Mouse (Mus musculus): ENCODE data around the gene G6pc3. TPM values are rescaled to one million over a fixed set of nuclear protein-coding genes. Genes with fewer than 3 reads are reported as not detected.
"Not testable (repeated sequence)": the region's sequence is repeated elsewhere in the genome, so short reads cannot be mapped to it uniquely, and the experiment has no call there.

G6pc3 gene
- polyA plus RNA-seq, 1 experiment from 2014 or later: 33.3 TPM

- DNase-seq (ENCODE audit: low spot score) (no peak), ATAC-seq (replicated peaks; ENCODE audit: insufficient number of reproducible peaks, low FRiP score, low TSS enrichment, low read depth) (no peak)
- no peak overlapping the region for H3K4me2 ChIP-seq (ENCODE audit: low read depth, low read length)
- H3K9ac ChIP-seq (replicated peaks; ENCODE audit: low read length): no peak overlapping the region
- WGBS: 12% methylated on average over 34 of the region's 34 CpGs
- no peaks in the 10 kb centered on the region for H3K36me3 ChIP-seq (replicated peaks; ENCODE audit: control insufficient read depth, insufficient read depth, low read depth, low read length)
- H3K27me3 ChIP-seq (ENCODE audit: control insufficient read depth, insufficient read depth, low read length): peaks cover 44% of the 10 kb centered on the region
- H3K27ac ChIP-seq (replicated peaks; ENCODE audit: low read depth, low read length): no peak overlapping the region
- H3K4me1 ChIP-seq (ENCODE audit: control insufficient read depth, insufficient read depth, low read length): no peaks in the 10 kb centered on the region
- no peaks in the 10 kb centered on the region for H3K9me3 ChIP-seq (replicated peaks; ENCODE audit: control insufficient read depth, low read length)
- no peak overlapping the region for H3K4me3 ChIP-seq (ENCODE audit: low read depth, low read length)
Observed at GRCm38 (mm10) chr11:102147213-102147989, 42.0 kb upstream of the G6pc3 start.

- H3K9me3 ChIP-seq (replicated peaks; ENCODE audit: control insufficient read depth, low read length): no peaks in the 10 kb centered on the region
- H3K27ac ChIP-seq (replicated peaks; ENCODE audit: low read depth, low read length): peak within 1 kb of the TSS; percentile 32; the same call in 1 of the 2 replicates
- H3K27me3 ChIP-seq (ENCODE audit: control insufficient read depth, insufficient read depth, low read length): no peaks in the 10 kb centered on the region
- peak within 1 kb of the TSS; percentile 88 for H3K4me3 ChIP-seq (ENCODE audit: low read depth, low read length)
- WGBS: under 1% methylated on average over 37 of the region's 37 CpGs
- ATAC-seq (replicated peaks; ENCODE audit: insufficient number of reproducible peaks, low FRiP score, low TSS enrichment, low read depth): peak; percentile 77
- H3K4me2 ChIP-seq (ENCODE audit: low read depth, low read length): peak within 1 kb of the TSS; percentile 80
- no peaks in the 10 kb centered on the region for H3K4me1 ChIP-seq (ENCODE audit: control insufficient read depth, insufficient read depth, low read length)
- H3K9ac ChIP-seq (replicated peaks; ENCODE audit: low read length): peak within 1 kb of the TSS; percentile 75
- DNase-seq (ENCODE audit: low spot score): peak; percentile 93
- H3K36me3 ChIP-seq (replicated peaks; ENCODE audit: control insufficient read depth, insufficient read depth, low read depth, low read length): no peaks in the 10 kb centered on the region
Observed at GRCm38 (mm10) chr11:102156039-102156785, 33.2 kb upstream of the G6pc3 start, which contains the start of gene Tmem101. TSS of gene Tmem101 (minus strand) at chr11:102156404.

GRCm38 (mm10) chr11:102156786-102157089, 32.7 kb upstream of the G6pc3 start:
- no peak overlapping the region for H3K27ac ChIP-seq (replicated peaks; ENCODE audit: low read depth, low read length)
- no peaks in the 10 kb centered on the region for H3K27me3 ChIP-seq (ENCODE audit: control insufficient read depth, insufficient read depth, low read length)
- H3K4me3 ChIP-seq (ENCODE audit: low read depth, low read length): no peak overlapping the region
- no peaks in the 10 kb centered on the region for H3K4me1 ChIP-seq (ENCODE audit: control insufficient read depth, insufficient read depth, low read length)
- no peak for DNase-seq (ENCODE audit: low spot score)
- 13% methylated on average over 1 of the region's 1 CpGs for WGBS
- H3K36me3 ChIP-seq (replicated peaks; ENCODE audit: control insufficient read depth, insufficient read depth, low read depth, low read length): no peaks in the 10 kb centered on the region; the same call in 1 of the 2 replicates
- no peaks in the 10 kb centered on the region for H3K9me3 ChIP-seq (replicated peaks; ENCODE audit: control insufficient read depth, low read length)
- H3K4me2 ChIP-seq (ENCODE audit: low read depth, low read length): no peak overlapping the region
- no peak for ATAC-seq (replicated peaks; ENCODE audit: insufficient number of reproducible peaks, low FRiP score, low TSS enrichment, low read depth)
- H3K9ac ChIP-seq (replicated peaks; ENCODE audit: low read length): no peak overlapping the region

- ATAC-seq (replicated peaks; ENCODE audit: insufficient number of reproducible peaks, low FRiP score, low TSS enrichment, low read depth): not testable (repeated sequence)
- 74% methylated on average over 2 of the region's 2 CpGs for WGBS
Observed at GRCm38 (mm10) chr11:102158024-102158423, 31.4 kb upstream of the G6pc3 start.

GRCm38 (mm10) chr11:102159781-102160180, 29.6 kb upstream of the G6pc3 start:
- H3K27me3 ChIP-seq (ENCODE audit: control insufficient read depth, insufficient read depth, low read length): no peaks in the 10 kb centered on the region
- no peak overlapping the region for H3K27ac ChIP-seq (replicated peaks; ENCODE audit: low read depth, low read length)
- H3K9me3 ChIP-seq (replicated peaks; ENCODE audit: control insufficient read depth, low read length): no peaks in the 10 kb centered on the region
- DNase-seq (ENCODE audit: low spot score): no peak
- H3K9ac ChIP-seq (replicated peaks; ENCODE audit: low read length): no peak overlapping the region
- H3K4me3 ChIP-seq (ENCODE audit: low read depth, low read length): no peak overlapping the region
- no peak for ATAC-seq (replicated peaks; ENCODE audit: insufficient number of reproducible peaks, low FRiP score, low TSS enrichment, low read depth)
- 77% methylated on average over 5 of the region's 5 CpGs for WGBS
- no peaks in the 10 kb centered on the region for H3K4me1 ChIP-seq (ENCODE audit: control insufficient read depth, insufficient read depth, low read length)
- H3K4me2 ChIP-seq (ENCODE audit: low read depth, low read length): no peak overlapping the region
- no peaks in the 10 kb centered on the region; the same call in none of the 2 replicates for H3K36me3 ChIP-seq (replicated peaks; ENCODE audit: control insufficient read depth, insufficient read depth, low read depth, low read length)

More at GRCm38 (mm10) chr11:102158024-102158423, 31.4 kb upstream of the G6pc3 start:
- H3K9ac ChIP-seq (replicated peaks; ENCODE audit: low read length); H3K27me3 ChIP-seq (ENCODE audit: control insufficient read depth, insufficient read depth, low read length); H3K36me3 ChIP-seq (replicated peaks; ENCODE audit: control insufficient read depth, insufficient read depth, low read depth, low read length); H3K4me2 ChIP-seq (ENCODE audit: low read depth, low read length); DNase-seq (ENCODE audit: low spot score); H3K9me3 ChIP-seq (replicated peaks; ENCODE audit: control insufficient read depth, low read length); H3K4me3 ChIP-seq (ENCODE audit: low read depth, low read length); H3K27ac ChIP-seq (replicated peaks; ENCODE audit: low read depth, low read length); H3K4me1 ChIP-seq (ENCODE audit: control insufficient read depth, insufficient read depth, low read length): not testable (repeated sequence)

GRCm38 (mm10) chr11:102165971-102166722, 23.3 kb upstream of the G6pc3 start:
- Histone ChIP-seq H3K27me3 (ENCODE audit: control insufficient read depth, insufficient read depth, low read length) (no peaks in the 10 kb centered on the region), H3K9ac (replicated peaks; ENCODE audit: low read length) (no peak overlapping the region), H3K9me3 (replicated peaks; ENCODE audit: control insufficient read depth, low read length) (no peaks in the 10 kb centered on the region), H3K4me1 (ENCODE audit: control insufficient read depth, insufficient read depth, low read length) (no peaks in the 10 kb centered on the region), H3K4me2 (ENCODE audit: low read depth, low read length) (no peak overlapping the region), H3K27ac (replicated peaks; ENCODE audit: low read depth, low read length) (no peak overlapping the region), H3K4me3 (ENCODE audit: low read depth, low read length) (no peak overlapping the region), H3K36me3 (replicated peaks; ENCODE audit: control insufficient read depth, insufficient read depth, low read depth, low read length) (no peaks in the 10 kb centered on the region; the same call in none of the 2 replicates)
- no peak for DNase-seq (ENCODE audit: low spot score)
- ATAC-seq (replicated peaks; ENCODE audit: insufficient number of reproducible peaks, low FRiP score, low TSS enrichment, low read depth): no peak
- WGBS: 70% methylated on average over 6 of the region's 6 CpGs

GRCm38 (mm10) chr11:102167539-102167938, 21.9 kb upstream of the G6pc3 start:
- H3K4me1 ChIP-seq (ENCODE audit: control insufficient read depth, insufficient read depth, low read length): no peaks in the 10 kb centered on the region
- 94% methylated on average over 5 of the region's 5 CpGs for WGBS
- H3K36me3 ChIP-seq (replicated peaks; ENCODE audit: control insufficient read depth, insufficient read depth, low read depth, low read length): no peaks in the 10 kb centered on the region; the same call in none of the 2 replicates
- no peak overlapping the region for H3K4me2 ChIP-seq (ENCODE audit: low read depth, low read length)
- no peaks in the 10 kb centered on the region for H3K27me3 ChIP-seq (ENCODE audit: control insufficient read depth, insufficient read depth, low read length)
- DNase-seq (ENCODE audit: low spot score) (no peak), ATAC-seq (replicated peaks; ENCODE audit: insufficient number of reproducible peaks, low FRiP score, low TSS enrichment, low read depth) (no peak)
- H3K9me3 ChIP-seq (replicated peaks; ENCODE audit: control insufficient read depth, low read length): no peaks in the 10 kb centered on the region
- no peak overlapping the region for H3K27ac ChIP-seq (replicated peaks; ENCODE audit: low read depth, low read length)
- H3K4me3 ChIP-seq (ENCODE audit: low read depth, low read length): no peak overlapping the region
- H3K9ac ChIP-seq (replicated peaks; ENCODE audit: low read length): no peak overlapping the region
